ENCODE assay signal across 10 mouse cellular contexts in the genomic region with DNA sequence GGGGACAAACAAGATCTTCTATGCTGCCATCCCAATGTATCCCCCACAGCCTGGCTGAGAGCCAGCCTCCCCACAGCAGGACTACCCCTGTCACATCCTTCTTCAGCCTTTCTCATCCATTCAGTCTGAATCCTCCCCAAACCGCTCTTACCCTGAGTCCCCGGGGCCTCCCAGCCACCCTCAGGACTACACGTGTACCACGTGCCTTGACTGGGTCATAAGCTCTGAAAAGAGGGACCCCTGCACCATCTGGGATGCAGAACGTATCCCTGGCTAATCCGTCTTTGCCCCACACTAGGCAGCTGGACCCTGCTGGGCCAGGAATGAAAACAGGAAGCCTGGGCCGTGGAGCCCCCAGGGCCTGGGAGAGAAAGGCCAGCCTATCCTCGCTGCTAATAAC. TPM values are rescaled to one million over a fixed set of nuclear protein-coding genes. Genes with fewer than 3 reads are reported as not detected.
DNase-seq lines count a peak whose midpoint lies in the region; ATAC-seq and TF ChIP-seq lines count a peak whose summit lies in the region.
"Had no signal": no experiment of that assay in that cellular context is flagged by ENCODE, and none has a peak within 500 bp of the region (broad histone marks: within the 10 kb centered on the region; RNA-seq: fewer than 3 reads in every experiment).

No protein-coding gene starts in this region.

- DNase-seq in heart, embryonic 10.5 days (ENCODE audit: low spot score): no peak
- no peak for DNase-seq in heart, postnatal 14 days
- DNase-seq in brain, embryonic 14.5 days (ENCODE audit: low read depth): peak; percentile 82
- peak; percentile 65 for DNase-seq in hindbrain, embryonic 10.5 days (ENCODE audit: low spot score)
- DNase-seq in midbrain, embryonic 14.5 days: peak; percentile 75
- no peak for DNase-seq in layer of hippocampus, postnatal 14 days (ENCODE audit: low spot score in 2 of 2)
- DNase-seq in spleen, adult 12 weeks (ENCODE audit: low spot score): no peak
- no peak for DNase-seq in right cerebral cortex, adult 2 months (ENCODE audit: low spot score in 2 of 2)
- DNase-seq: gastrocnemius, postnatal 25 days; right cerebral cortex, postnatal 25 days had no signal

- 23% methylated on average over 8 of the region's 8 CpGs for WGBS in heart, embryonic 10.5 days
- 10% methylated on average over 8 of the region's 8 CpGs for WGBS in hindbrain, embryonic 10.5 days
- 2% methylated on average over 8 of the region's 8 CpGs for WGBS in midbrain, embryonic 14.5 days

- no peak for TF ChIP-seq POLR2A in brain, embryonic 14.5 days (IDR thresholded peaks at IDR 0.05; ENCODE audit: borderline replicate concordance, extremely low read depth, insufficient read depth, insufficient read length, poor library complexity, severe bottlenecking)

- H3K4me3 ChIP-seq in heart, embryonic 10.5 days: no peak overlapping the region
- H3K4me3 ChIP-seq in hindbrain, embryonic 10.5 days: no peak overlapping the region
- H3K4me3 ChIP-seq in midbrain, embryonic 14.5 days (replicated peaks; ENCODE audit: low read depth, low read length): no peak overlapping the region

- peak; percentile 85 for ATAC-seq in midbrain, embryonic 14.5 days (ENCODE audit: low FRiP score, low TSS enrichment)

- intact Hi-C loops in heart, postnatal 14 days (cut with DNase I): no loop called here

- no peaks in the 10 kb centered on the region for H3K9me3 ChIP-seq in heart, embryonic 10.5 days
- no peaks in the 10 kb centered on the region for H3K9me3 ChIP-seq in hindbrain, embryonic 10.5 days
- H3K9me3 ChIP-seq in midbrain, embryonic 14.5 days (ENCODE audit: control insufficient read depth, low read length): no peaks in the 10 kb centered on the region

- H3K27me3 ChIP-seq in heart, embryonic 10.5 days (ENCODE audit: insufficient read depth, poor library complexity, severe bottlenecking): peaks cover 11% of the 10 kb centered on the region; the same call in 1 of the 2 replicates
- H3K27me3 ChIP-seq in hindbrain, embryonic 10.5 days (ENCODE audit: insufficient read depth, poor library complexity, severe bottlenecking): no peaks in the 10 kb centered on the region
- no peaks in the 10 kb centered on the region for H3K27me3 ChIP-seq in midbrain, embryonic 14.5 days (ENCODE audit: control insufficient read depth, insufficient read depth, low read length)

- peaks cover 26% of the 10 kb centered on the region for H3K36me3 ChIP-seq in heart, embryonic 10.5 days
- peaks cover 48% of the 10 kb centered on the region for H3K36me3 ChIP-seq in hindbrain, embryonic 10.5 days
- H3K36me3 ChIP-seq in midbrain, embryonic 14.5 days (ENCODE audit: control insufficient read depth, insufficient read depth, low read length): no peaks in the 10 kb centered on the region

- no peak for TF ChIP-seq CTCF in brain, embryonic 14.5 days (IDR thresholded peaks at IDR 0.05; ENCODE audit: borderline replicate concordance, extremely low read depth, insufficient read depth, insufficient read length)

- no peak overlapping the region for H3K9ac ChIP-seq in midbrain, embryonic 14.5 days (replicated peaks; ENCODE audit: low read length)

- peak overlapping the region; percentile 78 for H3K27ac ChIP-seq in heart, embryonic 10.5 days
- peak overlapping the region; percentile 81 for H3K27ac ChIP-seq in hindbrain, embryonic 10.5 days
- peak overlapping the region; percentile 79 for H3K27ac ChIP-seq in midbrain, embryonic 14.5 days (replicated peaks; ENCODE audit: low read depth, low read length)

- H3K4me1 ChIP-seq in heart, embryonic 10.5 days: peaks cover 54% of the 10 kb centered on the region
- H3K4me1 ChIP-seq in hindbrain, embryonic 10.5 days (replicated peaks): peaks cover 52% of the 10 kb centered on the region
- peaks cover 14% of the 10 kb centered on the region; the same call in 1 of the 2 replicates for H3K4me1 ChIP-seq in midbrain, embryonic 14.5 days (ENCODE audit: control insufficient read depth, insufficient read depth, low read length)

- no peak overlapping the region for H3K4me2 ChIP-seq in midbrain, embryonic 14.5 days (ENCODE audit: low read length)

RNA-seq across cellular contexts. Expression of gene Plcd1, which starts 11.3 kb away (rescaled TPM):
- 18.6 and 19.5 TPM in 2 replicates for polyA plus RNA-seq in heart, embryonic 10.5 days (2016; fragmentation: Nextera tagmentation; extraction: Ambion mirVana)
- total RNA-seq in heart, postnatal 14 days (2021): 10 to 100 TPM; 14.2 to 18.6 TPM
- 20.4 and 25.0 TPM in 2 replicates for polyA plus RNA-seq in brain, embryonic 14.5 days (2012; rRNA removed)
- 30.8 and 31.8 TPM in 2 replicates for polyA plus RNA-seq in hindbrain, embryonic 10.5 days (2016; fragmentation: Nextera tagmentation; extraction: Ambion mirVana)
- 13.6 and 17.0 TPM in 2 replicates for polyA plus RNA-seq in midbrain, embryonic 14.5 days (2014; fragmentation: Nextera tagmentation; extraction: Ambion mirVana)
- total RNA-seq in layer of hippocampus, postnatal 14 days (2021): 10 to 100 TPM; 11.4 to 11.9 TPM

RNA-seq across cellular contexts. Expression of gene Dlec1, which starts 20.2 kb away (rescaled TPM):
- 0.87 and 1.2 TPM in 2 replicates for polyA plus RNA-seq in heart, embryonic 10.5 days (2016; fragmentation: Nextera tagmentation; extraction: Ambion mirVana)
- under 1 TPM; 0.34 to 0.65 TPM for total RNA-seq in heart, postnatal 14 days (2021)
- polyA plus RNA-seq in brain, embryonic 14.5 days (2012; rRNA removed): 0.92 and 2.2 TPM in 2 replicates
- 1.6 and 1.8 TPM in 2 replicates for polyA plus RNA-seq in hindbrain, embryonic 10.5 days (2016; fragmentation: Nextera tagmentation; extraction: Ambion mirVana)
- polyA plus RNA-seq in midbrain, embryonic 14.5 days (2014; fragmentation: Nextera tagmentation; extraction: Ambion mirVana): 0.27 and 1.2 TPM in 2 replicates
- 1 to 10 TPM; 1.3 to 3.8 TPM for total RNA-seq in layer of hippocampus, postnatal 14 days (2021)

RNA-seq across cellular contexts. Expression of gene Vill, which starts 29.5 kb away (rescaled TPM):
- polyA plus RNA-seq in heart, embryonic 10.5 days (2016; fragmentation: Nextera tagmentation; extraction: Ambion mirVana): 19.1 and 23.1 TPM in 2 replicates
- 1 to 10 TPM in 1 of 2 experiments, under 1 TPM in 1; 0.74 to 1.4 TPM for total RNA-seq in heart, postnatal 14 days (2021)
- 5.0 and 6.5 TPM in 2 replicates for polyA plus RNA-seq in brain, embryonic 14.5 days (2012; rRNA removed)
- 15.8 and 16.1 TPM in 2 replicates for polyA plus RNA-seq in hindbrain, embryonic 10.5 days (2016; fragmentation: Nextera tagmentation; extraction: Ambion mirVana)
- 2.1 and 2.6 TPM in 2 replicates for polyA plus RNA-seq in midbrain, embryonic 14.5 days (2014; fragmentation: Nextera tagmentation; extraction: Ambion mirVana)
- total RNA-seq in layer of hippocampus, postnatal 14 days (2021): under 1 TPM; 0.39 to 0.81 TPM

Comparison
In these comparisons a context has a peak if more than half of its experiments do, and no peak if none do; other contexts are left out.
1. DNase-seq: peak in brain, embryonic 14.5 days (single experiment), hindbrain, embryonic 10.5 days (single experiment) and midbrain, embryonic 14.5 days (single experiment); none in heart, embryonic 10.5 days (single experiment), heart, postnatal 14 days (0 of 2), layer of hippocampus, postnatal 14 days (0 of 2), spleen, adult 12 weeks (single experiment) and right cerebral cortex, adult 2 months (0 of 2).
2. Peak in every context shown above with its lines, with median percentiles within 50 percentile points of each other: H3K27ac ChIP-seq.